Mouse (Mus musculus) liver, postnatal 0 days (tissue): ENCODE measurements around the gene Rbpj.

Experiments used
- CTCF ChIP-seq: sonication (generic); IDR thresholded peaks from 2 replicates; pipeline ENCODE4 v1.5.1; 2016; ENCODE audit warnings: antibody characterized with exemption, low read depth
- EP300 ChIP-seq: IDR thresholded peaks from 2 replicates; pipeline ENCODE4 v1.6.1; 2016; ENCODE audit warnings: antibody characterized with exemption, low read depth, mild to moderate bottlenecking

DNA sequence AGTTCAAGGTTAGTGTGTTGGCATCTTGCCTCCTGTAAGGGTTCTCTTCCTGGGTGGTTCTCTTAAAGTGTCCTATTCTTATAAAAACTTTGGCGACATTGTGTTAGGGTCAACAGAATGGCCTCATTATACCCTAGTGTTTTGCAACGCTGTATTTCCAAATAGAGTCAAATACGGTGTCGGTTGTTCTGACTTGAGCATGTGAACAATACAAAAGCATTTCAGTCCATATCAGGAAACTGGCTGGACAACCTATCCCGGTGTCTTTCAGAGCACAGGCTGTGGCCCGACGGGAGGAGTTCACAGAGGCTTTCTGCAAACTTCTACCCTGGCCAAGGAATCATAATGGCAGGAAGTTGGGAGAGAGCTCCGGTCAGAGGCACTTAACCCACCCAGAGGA lies 226.1 kb downstream of the Rbpj start:
- TF ChIP-seq CTCF, result no peak
- TF ChIP-seq EP300, result no peak
